Mouse (Mus musculus): ENCODE measurements around the gene Zfp335.

DNA sequence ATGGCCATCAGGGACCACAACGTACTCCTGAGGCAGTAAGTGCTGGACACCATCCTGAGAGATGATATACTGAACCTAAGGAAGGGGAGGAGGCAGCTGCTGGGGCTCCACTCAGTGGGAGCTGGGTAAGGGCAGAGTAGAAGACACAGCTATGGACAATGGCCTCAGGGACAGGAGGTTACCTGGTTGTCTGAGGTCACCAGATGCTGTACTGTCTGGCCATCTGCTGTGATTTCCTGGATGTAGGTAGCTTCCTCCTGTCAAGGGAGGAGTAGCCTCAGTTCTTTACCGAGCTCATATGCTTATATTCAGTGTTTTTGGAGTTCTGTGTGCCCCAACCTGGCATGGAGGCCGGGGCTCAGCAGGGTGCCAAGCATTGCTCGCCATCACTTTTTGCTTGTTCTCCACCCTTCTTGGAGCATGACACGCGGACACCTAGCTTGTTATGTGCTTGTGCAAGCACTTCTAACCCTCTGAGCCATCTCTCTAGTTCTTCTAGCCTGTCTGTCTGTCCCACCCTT is 18.8 kb downstream of the Zfp335 start:
- TF ChIP-seq CTCF (IDR thresholded peaks at IDR 0.05; ENCODE audit: borderline replicate concordance, extremely low read depth, insufficient read depth, insufficient read length) (no peak), POLR2A (IDR thresholded peaks at IDR 0.05; ENCODE audit: borderline replicate concordance, extremely low read depth, insufficient read depth, insufficient read length, poor library complexity, severe bottlenecking) (no peak)

All from brain, embryonic 14.5 days (tissue).